Mouse (Mus musculus) 3T3-L1 (cell line): ENCODE results near the gene Mink1.
"Not testable (repeated sequence)": the region's sequence is repeated elsewhere in the genome, so short reads cannot be mapped to it uniquely, and the experiment has no call there.

ENCODE experiments used
- DNase-seq: peaks from one replicate; pipeline ENCODE4 v3.0.0-alpha.2; 2015; ENCODE audit warnings: low read depth, low spot score

The Mink1 gene

DNA sequence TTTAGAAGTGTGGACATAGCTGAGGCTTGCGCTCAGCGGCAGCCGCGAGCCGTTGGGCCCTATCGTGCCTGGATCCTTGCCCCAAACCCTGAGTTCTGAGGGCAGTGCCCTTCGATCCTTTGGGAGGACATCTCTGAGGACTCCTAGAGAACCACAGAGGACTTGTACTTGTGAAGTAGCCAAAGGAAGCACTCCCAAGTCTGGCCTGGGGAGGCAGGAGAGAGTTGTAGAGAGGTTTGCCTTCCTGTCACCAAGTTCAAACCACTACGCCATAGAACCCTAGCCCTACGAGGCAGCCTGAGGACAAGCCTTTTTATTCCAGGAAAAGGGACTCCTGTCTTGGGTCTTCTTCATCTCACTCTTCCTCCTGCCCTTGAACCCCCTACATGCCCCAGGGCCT is 5.1 kb upstream of the Mink1 start:
- no peak for DNase-seq

DNA sequence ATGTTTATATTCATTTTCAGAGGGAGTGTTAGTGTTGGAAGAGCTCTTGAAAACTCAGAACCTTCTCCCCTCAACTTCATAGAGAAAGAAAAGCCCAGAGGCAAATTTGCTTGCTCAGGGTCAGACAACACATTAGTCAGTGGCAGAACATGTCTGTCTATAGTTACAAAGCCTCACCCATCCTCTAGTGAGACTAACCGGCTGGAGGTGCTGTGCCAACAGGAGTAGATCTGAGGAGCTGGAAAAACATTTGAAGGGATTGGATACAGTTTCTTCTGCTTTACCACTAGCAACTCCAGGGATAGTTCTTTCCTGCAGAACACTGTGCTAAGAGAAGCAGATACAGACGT is 769 bp upstream of the Mink1 start:
- DNase-seq: peak; percentile 80

DNA sequence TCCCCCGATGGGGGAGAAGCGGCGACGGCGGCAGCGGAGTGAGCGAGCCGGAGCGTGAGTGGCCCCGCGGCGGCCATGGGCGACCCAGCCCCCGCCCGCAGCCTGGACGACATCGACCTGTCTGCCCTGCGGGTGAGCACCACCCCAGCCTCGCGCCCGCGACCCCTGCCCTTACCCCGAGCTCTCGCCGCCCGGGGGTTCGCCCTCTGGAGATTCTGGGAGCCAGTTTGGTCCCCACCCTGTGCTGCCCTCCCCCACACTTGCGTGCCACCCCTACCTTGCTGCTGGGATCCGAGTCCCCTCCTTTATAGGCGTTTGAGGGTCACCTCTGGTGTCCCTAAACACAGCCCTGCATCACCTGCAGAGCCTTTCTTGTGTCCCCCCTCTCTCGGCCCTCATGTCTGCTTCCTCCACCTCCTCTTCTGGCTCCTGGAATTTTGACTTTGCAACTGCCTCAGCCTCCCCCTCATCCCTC is 351 bp downstream of the Mink1 start:
- DNase-seq: no peak

DNA sequence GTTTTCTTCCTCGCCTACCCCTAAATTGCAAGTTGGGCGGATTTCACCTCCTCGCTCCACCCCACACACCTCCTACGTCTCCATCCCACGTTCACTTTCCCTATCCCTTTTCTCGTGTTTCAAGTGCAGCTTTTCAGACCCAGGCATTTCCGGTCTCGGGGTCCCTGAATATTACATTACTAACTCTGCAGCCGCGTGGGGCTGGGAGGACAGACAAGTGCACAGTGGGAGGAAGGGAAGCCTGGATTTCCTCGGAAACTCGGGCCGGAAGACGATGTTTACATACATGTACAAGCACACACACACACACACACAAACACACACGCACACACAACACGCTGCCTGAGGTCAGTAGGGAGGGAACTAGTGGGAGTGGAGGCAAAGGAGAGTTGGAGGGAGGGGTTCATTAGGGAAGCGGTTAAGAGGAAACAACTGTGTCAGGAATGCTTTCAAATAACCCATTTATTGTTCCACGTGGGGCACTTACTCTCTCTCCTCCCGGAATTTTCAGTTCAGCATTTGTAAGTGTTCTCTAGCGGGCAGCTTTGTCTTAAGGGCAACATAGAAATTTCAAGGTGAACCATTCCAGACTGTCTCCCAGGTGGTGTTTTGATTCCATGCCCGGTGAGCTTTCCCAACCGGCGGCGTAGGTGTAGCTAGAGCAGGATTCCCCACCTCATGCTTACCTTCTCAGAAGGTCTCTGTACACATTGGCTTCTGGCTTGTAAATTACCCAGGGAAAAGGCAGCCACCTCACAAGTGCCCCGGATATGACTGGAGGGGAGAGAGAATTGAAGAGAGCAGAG is 992 bp downstream of the Mink1 start:
- DNase-seq: peak; percentile 44

DNA sequence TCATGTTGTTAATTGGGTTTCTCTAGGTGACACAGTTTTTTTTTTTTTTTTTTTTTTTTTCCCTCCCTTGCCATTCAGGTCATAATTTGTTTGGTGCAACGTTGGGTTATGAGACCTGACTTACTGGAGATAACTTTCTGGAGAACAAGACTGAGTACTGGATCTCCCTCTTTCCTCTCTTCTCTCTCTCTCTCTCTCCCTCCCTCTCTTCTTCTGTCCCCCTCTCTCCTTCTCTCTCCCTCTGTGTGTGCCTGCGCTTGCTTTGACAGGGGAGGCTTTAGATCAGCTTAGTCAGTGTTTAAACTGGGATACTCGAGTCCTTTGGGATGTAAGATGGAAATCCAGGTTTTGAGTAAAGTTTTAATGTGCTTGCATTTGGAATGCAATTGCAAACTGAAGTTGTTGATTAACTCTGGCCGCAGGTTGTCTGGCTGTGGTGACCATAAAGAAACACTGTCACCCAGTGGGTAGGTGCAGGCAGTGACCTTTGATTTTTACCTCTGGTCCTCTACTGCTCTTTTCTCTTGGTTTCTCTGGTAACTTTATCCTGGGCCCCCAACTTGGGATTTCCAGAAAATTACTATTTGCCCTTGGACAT is 1.7 kb downstream of the Mink1 start:
- no peak for DNase-seq

DNA sequence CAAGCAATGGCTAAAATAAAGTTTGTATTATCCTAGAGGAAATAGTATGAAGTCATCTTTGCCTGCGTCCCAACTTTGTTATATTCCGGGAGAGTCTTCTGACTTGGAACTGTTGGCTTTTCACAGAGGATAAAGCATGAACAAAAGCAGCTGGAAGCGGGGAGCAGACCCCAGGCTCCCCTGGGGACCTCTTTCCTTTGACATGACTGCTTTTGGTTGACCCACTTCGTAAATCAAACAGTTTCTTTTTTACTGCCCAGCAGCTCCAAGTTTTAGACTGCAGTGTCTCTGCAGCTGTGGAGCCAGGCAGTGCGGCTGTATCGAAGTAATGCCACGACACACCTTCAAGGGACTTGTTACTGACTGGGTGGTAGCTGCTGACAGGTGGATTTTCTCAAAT is 3.9 kb downstream of the Mink1 start:
- DNase-seq: no peak

DNA sequence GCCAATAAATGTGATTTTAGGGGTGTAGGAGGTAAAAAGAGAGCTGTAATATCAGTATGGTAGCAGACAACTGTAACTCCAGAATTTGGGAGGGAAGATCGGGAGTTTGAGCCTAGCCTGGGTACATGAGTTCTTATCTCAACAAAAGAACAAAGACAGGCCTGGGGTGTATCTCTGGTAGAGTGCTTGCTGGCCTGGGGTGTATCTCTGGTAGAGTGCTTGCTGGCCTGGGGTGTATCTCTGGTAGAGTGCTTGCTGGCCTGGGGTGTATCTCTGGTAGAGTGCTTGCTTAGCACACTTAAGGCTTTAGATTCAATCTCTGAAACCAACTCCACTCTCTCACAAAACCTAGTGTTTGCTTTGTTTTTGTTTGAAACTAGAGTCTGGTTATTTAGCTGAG is 7.9 kb downstream of the Mink1 start:
- not testable (repeated sequence) for DNase-seq

DNA sequence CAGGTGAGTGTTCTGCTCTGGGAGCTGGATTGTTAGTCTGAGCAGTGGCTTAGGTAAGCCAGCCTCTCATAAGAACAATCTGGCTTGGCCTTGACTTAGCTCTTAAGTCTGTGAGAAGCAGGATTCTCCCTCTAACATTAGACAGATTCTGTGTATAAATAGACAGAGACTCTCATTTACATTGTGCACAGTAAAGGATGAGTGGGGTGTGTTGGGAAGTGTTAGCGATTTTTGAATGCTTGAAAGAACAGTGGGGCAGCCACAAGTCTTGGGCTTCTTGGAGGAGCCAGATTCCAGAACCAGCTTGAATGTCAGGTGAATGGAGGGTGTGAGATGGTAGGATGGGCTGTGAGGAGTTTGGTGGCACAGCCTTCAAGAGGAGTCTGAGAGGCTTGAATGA is 9.0 kb downstream of the Mink1 start:
- DNase-seq: no peak

DNA sequence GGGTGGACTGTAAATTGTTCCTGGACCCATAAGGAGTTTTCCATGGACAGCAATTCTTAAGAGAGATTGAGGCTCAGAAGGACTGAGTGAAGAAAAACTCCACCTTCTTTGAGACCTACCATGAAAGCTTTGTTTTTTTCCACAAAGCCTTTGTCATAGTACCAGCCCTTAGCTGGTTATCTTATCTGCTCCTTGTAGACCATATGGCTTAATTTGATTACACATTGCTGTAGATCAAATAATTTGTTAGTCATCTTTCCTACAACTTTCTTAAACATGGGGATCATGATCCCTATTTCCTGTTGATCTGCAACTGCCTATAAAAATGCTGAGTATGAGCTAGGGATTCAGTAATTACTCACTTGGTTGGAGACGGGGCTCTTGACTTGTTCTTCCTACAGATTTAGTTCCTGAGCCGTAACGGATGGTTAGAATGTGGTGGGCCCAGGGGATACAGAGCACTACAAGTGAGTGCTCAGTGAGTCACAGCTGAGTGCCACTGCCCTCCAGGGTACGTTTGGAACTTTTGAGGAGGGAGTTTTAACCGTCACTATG is 9.7 kb downstream of the Mink1 start:
- DNase-seq: peak; percentile 61

DNA sequence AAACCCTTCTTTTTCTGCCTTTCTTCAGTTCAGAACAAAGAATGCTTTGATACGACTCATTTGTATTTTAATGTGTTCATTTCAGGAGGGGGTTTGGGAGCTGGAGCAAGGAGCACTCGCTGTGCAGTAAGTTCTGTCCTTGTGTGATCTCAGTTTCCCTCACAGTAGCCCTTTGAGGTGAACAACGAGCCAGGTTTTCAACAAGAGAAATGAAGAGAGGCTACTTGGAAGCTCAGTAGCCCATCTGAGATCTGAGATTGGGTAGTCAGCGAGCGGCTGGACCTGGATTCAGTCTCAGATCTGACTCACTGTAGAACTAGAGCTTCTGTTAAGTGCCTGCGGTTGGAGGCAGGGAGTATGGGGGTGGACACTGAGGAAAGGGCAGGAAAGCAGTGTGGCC is 11.2 kb downstream of the Mink1 start:
- peak; percentile 83 for DNase-seq

DNA sequence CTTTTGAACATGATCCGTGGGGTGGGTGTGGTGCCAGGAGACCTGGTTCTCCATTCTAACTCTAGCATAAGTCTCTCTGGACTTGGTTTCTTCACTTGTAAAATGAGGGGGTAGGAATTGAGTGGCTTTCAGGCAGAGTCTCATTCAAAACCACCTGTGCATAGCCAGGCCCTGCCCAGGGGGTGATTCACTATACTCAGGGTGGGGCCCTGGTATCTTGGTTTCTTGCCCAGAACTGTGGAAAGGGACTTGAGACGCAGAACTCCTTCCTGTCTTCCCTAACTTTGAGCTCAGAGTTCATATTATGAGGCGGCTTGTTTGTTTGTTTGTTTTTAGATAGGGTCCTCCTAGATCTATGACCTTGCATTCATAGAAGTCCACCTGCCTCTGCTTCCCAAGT is 14.5 kb downstream of the Mink1 start:
- DNase-seq: peak; percentile 81

DNA sequence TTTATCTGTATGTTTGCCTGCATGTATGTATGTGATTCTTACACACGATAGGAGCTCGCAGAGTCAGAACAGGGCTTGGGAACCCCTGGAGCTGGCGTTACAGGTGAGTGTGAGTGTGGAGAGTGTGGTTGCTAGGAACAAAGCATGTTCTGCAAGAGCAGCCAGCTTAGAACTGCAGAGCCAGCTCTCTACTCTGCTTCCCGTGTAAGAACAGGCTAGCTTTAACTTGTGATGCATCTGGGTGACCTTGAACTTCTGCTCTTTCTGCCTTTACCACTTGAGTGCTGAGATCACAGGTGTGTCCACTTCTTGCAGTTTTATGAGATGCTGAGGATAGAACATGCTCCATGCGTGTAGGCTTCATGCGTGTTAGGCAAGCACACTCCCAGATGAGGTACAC is 16.3 kb downstream of the Mink1 start:
- no peak for DNase-seq

DNA sequence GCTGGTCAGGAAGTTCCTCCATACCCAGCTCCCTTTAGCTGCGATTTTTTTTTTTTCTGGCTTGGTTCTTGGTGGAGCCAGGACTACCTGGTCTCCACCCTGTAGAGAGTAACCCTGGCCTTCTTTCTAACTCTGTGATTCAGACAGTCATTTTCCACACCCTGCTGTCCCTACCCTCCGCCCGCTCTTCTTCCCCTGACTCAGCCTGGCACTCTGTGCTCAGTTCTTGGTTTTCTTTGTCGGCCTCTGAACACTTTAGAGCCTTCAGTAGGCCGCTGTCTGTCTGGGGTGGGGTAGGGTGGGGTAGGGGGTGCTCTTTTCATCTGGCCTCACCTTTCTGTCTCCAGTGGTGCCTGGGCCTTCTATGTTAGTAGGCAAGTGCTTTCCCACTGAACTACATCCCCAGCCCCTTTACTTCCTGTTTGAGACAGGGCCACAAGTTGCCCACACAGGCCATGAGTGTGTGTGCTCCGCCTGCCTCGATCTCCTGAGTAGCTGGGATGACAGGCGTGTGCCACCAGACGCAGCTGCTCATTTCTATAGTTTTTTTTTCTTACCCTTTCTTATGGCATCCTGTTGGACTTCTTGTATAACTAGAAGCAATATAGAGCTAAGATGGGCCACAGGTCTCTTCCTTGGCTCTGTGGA is 17.2 kb downstream of the Mink1 start:
- no peak for DNase-seq

DNA sequence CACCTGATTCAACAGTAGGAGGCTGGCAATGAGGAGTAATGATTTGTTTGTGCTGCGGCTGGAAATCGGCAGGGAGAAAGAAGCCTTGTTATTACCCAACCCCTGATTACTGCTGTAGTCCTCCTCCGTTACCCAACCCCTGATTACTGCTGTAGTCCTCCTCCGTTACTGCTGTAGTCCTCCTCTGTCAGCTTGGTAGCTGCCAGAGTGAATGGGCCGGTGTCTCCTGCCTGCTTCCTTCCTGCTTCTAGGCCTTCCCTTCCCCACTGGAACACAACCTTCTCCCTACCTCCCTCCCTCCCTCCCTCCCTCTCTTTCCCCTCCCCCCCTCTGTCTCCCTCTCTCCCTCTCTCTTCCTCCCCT is 17.7 kb downstream of the Mink1 start:
- DNase-seq: no peak

DNA sequence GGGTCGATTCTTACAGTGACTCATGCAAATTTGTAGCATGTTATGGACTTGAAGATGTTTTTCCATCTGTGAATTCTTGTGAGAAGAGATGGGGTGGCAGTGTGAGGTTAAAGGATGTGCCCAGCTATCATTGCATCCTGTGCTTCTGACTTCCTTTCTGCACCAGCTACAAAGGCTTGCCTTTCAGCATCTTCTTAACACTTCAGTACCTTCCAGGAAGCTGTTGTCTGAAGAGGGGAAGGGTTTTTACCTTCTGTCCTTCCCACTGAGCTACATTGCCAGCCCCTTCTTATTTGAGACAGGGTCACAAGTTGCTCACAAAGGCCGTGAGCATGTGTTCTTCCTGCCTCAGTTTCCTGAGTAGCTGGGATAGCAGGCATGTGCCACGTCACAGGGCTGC is 18.2 kb downstream of the Mink1 start:
- DNase-seq: peak; percentile 43

DNA sequence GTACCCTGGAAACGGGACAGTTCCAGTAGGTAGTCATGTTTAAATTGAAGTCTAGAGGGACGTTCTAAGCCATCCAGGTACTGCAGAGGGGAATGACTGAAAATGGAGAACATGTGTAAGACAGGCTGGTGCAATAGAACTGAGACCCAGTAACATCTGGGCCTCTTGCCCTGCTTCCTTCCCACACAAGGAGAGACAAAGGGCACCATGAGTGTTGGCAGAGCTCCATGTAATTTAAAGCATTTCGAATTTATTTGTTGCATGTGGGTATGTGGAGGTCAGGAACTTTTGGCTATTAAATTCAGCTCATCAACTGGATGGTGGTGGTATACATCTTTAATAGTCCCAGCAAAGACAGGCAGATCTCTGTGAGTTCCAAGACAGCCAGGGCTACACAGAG is 19.5 kb downstream of the Mink1 start:
- DNase-seq: peak; percentile 65

DNA sequence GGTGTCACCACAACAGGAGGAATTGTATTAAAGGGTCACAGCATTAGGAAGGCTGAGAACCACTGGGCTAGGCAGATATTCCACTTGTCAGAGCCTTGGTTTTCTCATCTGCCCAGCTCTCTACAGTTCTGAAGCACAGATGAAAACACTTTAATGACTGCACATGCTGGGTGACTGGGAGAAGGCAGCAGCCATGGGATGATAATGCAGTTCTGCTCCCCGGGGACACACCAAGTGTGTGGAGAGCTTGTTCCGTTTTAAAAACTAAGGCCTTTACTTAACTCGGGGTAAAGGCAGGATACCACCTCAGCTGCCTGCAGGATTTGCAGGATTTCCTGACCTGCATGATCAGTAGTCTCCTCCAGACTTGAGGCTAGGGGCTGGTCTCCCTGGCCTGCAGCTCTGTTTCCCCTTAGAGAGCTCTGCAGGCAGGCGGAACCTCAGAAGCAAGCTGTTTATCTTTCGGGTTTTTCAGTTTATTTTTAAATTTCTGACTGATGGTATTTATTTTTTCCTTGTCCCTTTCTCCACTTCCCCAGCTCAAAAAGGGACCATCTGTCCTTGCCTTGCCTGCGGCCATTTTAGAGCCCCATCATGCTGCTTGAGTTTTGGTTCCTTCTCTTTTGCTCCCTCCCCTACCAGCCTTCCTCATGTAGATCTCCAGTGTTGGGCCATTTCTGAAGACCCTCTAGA is 20.5 kb downstream of the Mink1 start:
- DNase-seq: no peak

DNA sequence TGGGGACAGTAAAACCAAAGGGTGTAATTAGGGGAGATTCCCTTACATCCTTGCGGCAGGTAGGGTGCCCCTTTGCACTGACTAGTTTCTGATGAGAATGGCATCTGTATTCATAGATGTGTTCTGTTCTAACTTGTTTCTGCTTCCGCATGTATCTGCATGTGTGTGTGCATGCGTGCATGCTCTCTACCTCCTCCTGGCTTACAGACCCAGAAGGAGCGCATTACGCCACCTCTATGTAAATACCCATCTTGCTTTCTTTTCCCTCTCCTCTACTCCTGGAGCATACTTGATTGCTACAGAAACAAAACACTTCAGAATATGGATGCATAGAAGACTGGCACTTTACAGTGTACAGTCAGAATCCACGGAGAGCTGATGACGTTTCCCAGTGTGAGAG is 21.1 kb downstream of the Mink1 start:
- no peak for DNase-seq

DNA sequence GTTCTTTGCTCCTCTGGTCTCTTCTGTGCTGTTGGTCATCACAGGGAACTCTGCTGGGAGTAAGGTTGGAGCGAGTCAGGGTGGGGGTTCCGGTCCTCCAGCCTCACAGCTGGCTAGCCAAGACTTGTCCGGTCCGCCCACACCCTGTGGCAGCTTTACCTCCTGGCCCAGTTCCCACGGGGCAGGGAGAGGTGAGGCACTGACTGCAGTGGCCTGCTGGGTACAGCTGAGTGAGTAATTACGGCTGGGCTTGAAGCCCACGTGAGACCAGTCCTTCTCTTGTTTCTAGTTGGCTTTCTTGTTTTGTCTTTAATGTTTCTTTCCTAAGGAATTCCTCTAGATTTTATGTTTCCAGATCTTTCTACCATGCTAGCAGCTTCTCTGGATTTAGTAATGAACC is 22.8 kb downstream of the Mink1 start:
- DNase-seq: peak; percentile 90

DNA sequence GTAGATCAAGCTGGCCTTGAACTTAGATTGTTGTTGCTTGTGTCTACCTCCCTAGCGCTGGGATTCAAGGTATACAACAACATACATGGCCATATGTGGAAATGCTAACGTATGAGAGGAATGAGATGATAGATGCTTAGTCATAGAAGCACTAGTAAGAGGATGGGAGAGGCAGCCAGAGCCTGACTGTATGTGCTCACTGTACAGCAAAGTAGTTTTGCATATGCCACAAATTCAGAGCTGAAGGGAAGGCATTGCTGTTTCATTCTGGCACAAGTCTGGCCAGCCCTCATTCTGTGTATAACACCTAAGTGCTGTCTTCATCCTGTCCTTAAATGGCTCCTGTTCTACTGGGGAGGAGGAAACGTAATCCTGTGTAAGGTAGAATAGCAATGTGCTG is 23.6 kb downstream of the Mink1 start:
- DNase-seq: peak; percentile 48

DNA sequence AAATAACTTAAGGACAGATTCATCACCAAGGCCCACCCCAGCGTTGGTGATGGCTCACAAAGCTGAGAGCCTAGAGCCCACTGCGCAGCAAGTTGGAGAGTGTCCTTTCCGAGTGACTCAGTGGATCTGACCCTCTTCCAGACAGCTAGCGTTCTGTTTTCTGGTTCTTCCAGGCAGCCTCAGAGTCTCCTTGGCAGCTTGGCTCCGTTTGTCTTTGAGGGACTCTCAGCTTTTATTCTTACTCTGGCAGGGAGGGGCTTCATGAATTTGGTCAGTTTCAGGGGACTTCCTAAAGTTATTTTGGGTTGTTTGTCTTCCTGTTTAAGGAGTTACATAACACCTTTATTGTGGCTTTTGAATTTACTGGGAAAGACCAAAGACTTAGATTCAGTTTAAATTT is 24.3 kb downstream of the Mink1 start:
- DNase-seq: no peak

DNA sequence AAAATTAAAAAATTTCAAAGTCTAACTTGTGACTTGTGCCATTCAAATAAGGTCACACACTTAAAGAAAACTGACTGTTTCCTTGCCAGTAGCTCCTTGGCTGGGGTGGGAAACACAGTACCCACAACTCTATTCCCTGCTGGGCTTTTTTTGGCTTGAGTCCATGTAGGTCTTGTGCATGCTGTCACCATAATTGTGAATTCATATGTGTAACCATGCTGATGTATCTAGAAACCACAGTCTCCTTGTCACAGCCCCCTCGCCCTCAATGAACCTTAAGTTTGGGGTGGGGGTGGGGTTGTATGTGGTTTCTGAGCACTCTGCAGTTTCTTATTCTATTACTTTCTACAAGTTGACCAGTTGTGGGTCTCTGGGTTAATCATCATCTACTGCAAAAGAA is 29.1 kb downstream of the Mink1 start:
- no peak for DNase-seq
